Mouse (Mus musculus): Measurements from ENCODE around the gene Ccl22. TPM values are rescaled to one million over a fixed set of nuclear protein-coding genes. Genes with fewer than 3 reads are reported as not detected.

Ccl22 gene
- polyA plus RNA-seq, 1 experiment from 2014 or later: not detected

- H3K27me3 ChIP-seq (ENCODE audit: control insufficient read depth, insufficient read depth, low read length): no peaks in the 10 kb centered on the region
- H3K4me1 ChIP-seq (ENCODE audit: control insufficient read depth in 2 of 2, insufficient read depth in 2 of 2, low read length in 2 of 2): no peaks in the 10 kb centered on the region
- H3K4me3 ChIP-seq (ENCODE audit: control insufficient read depth in 1 of 2, insufficient read depth in 1 of 2, low read depth in 1 of 2, low read length in 2 of 2): no peak overlapping the region
- no peak for ATAC-seq (ENCODE audit: insufficient number of reproducible peaks, insufficient read depth, low FRiP score, low read depth)
- no peak overlapping the region for H3K27ac ChIP-seq (replicated peaks in 1 of 2; ENCODE audit: control insufficient read depth in 1 of 2, insufficient read depth in 1 of 2, low read depth in 2 of 2, low read length in 2 of 2)
- H3K4me2 ChIP-seq (ENCODE audit: low read length): no peak overlapping the region
- H3K9me3 ChIP-seq (ENCODE audit: control insufficient read depth, low read length): no peaks in the 10 kb centered on the region
- 72% methylated on average over 8 of the region's 8 CpGs for WGBS
- H3K9ac ChIP-seq (ENCODE audit: low read length): no peak overlapping the region
- H3K36me3 ChIP-seq (ENCODE audit: control insufficient read depth, insufficient read depth, low read length): no peaks in the 10 kb centered on the region
Observed at GRCm38 (mm10) chr8:94746832-94747231, 1.4 kb downstream of the Ccl22 start.

DNA sequence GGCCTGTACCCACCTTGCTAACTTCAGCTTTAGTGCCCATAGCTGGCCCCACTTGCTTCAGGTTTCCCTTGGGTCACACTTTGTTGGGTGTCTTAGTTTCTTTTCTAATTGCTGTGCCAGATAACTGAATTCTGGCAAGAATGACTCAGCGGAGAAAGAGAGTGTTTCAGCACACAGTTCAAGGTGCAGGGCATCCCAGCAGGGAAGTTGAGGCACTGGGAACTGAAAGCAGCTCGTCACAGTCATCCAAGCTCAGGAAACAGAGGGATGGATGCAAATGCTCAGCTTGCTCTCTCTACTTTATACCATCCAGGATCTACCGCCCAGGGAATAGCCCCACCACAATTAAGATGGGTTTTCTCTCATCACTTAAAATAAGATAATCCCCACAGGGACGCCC is 3.0 kb downstream of the Ccl22 start:
- 50% methylated on average over 4 of the region's 4 CpGs for WGBS
- no peaks in the 10 kb centered on the region for H3K4me1 ChIP-seq (ENCODE audit: control insufficient read depth in 2 of 2, insufficient read depth in 2 of 2, low read length in 2 of 2)
- H3K36me3 ChIP-seq (ENCODE audit: control insufficient read depth, insufficient read depth, low read length): no peaks in the 10 kb centered on the region
- H3K27me3 ChIP-seq (ENCODE audit: control insufficient read depth, insufficient read depth, low read length): no peaks in the 10 kb centered on the region
- no peak overlapping the region for H3K4me3 ChIP-seq (ENCODE audit: control insufficient read depth in 1 of 2, insufficient read depth in 1 of 2, low read depth in 1 of 2, low read length in 2 of 2)
- H3K9me3 ChIP-seq (ENCODE audit: control insufficient read depth, low read length): no peaks in the 10 kb centered on the region
- no peak overlapping the region for H3K4me2 ChIP-seq (ENCODE audit: low read length)
- no peak overlapping the region for H3K9ac ChIP-seq (ENCODE audit: low read length)
- no peak for ATAC-seq (ENCODE audit: insufficient number of reproducible peaks, insufficient read depth, low FRiP score, low read depth)
- no peak overlapping the region for H3K27ac ChIP-seq (replicated peaks in 1 of 2; ENCODE audit: control insufficient read depth in 1 of 2, insufficient read depth in 1 of 2, low read depth in 2 of 2, low read length in 2 of 2)

DNA sequence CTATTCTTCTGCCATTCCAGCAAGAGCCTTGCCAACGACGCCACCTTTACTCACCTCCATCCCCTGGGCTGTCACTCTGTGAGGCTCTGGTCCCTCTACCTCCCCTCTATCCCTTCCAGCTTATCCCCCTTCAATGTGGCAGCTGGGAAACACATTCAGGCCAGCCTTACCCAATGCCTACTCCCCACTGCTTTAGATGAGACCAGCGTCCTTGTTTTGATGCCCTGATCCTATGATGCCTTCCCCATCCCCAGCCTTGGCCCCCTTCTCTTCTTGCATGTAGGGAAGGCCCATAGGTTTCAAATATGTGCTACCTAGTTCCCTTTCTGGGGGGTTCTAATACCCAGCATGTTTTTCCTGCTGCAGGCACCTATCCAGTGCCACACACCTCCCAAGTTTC is 4.6 kb downstream of the Ccl22 start:
- no peak overlapping the region for H3K4me2 ChIP-seq (ENCODE audit: low read length)
- H3K27me3 ChIP-seq (ENCODE audit: control insufficient read depth, insufficient read depth, low read length): no peaks in the 10 kb centered on the region
- no peaks in the 10 kb centered on the region for H3K4me1 ChIP-seq (ENCODE audit: control insufficient read depth in 2 of 2, insufficient read depth in 2 of 2, low read length in 2 of 2)
- H3K9me3 ChIP-seq (ENCODE audit: control insufficient read depth, low read length): no peaks in the 10 kb centered on the region
- no peak overlapping the region for H3K9ac ChIP-seq (ENCODE audit: low read length)
- WGBS: 77% methylated on average over 3 of the region's 3 CpGs
- ATAC-seq (ENCODE audit: insufficient number of reproducible peaks, insufficient read depth, low FRiP score, low read depth): no peak
- H3K36me3 ChIP-seq (ENCODE audit: control insufficient read depth, insufficient read depth, low read length): no peaks in the 10 kb centered on the region
- H3K27ac ChIP-seq (replicated peaks in 1 of 2; ENCODE audit: control insufficient read depth in 1 of 2, insufficient read depth in 1 of 2, low read depth in 2 of 2, low read length in 2 of 2): no peak overlapping the region
- H3K4me3 ChIP-seq (ENCODE audit: control insufficient read depth in 1 of 2, insufficient read depth in 1 of 2, low read depth in 1 of 2, low read length in 2 of 2): no peak overlapping the region

DNA sequence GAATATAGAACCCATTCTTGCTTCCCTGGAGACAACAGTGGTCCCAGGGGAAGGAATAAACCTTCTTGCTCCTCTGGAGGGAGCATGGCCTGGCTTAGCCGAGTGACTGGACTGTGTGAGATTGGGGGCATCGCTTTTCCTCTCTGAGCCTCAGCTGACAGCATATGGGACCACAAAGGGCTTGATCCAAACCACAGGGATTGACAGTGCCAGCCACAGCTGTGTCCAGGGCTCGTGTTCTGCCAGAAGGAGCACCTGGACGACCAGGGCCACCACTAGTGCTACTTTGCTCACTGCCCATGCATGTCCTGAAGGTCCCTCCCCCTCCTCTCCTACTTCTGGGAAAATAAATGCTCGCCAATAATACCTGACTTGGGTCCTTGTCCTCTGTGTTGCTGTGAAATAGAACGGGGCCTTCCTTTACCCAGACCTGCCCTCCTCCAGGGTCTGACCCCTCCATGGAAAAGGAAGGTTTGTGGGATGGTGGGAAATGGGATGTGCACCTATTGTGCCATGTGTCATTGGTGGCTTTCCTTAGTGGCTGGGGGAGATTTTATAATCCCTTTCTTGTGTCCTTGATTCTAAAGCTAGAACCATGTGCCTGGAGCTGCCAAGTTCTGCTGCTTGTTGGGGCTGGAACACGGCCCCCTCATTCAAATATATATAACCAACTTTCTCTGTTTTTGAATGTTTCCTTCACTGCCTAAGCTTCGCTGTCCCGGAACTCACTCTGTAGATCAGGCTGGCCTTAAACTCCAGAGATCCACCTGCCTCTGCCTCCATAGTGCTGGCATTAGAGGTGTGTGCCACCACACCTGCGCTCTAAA is 5.8 kb downstream of the Ccl22 start:
- Histone ChIP-seq H3K9ac (ENCODE audit: low read length) (no peak overlapping the region), H3K4me1 (ENCODE audit: control insufficient read depth in 2 of 2, insufficient read depth in 2 of 2, low read length in 2 of 2) (no peaks in the 10 kb centered on the region), H3K27me3 (ENCODE audit: control insufficient read depth, insufficient read depth, low read length) (0 out of 2 replicates have a peak, but pooled peaks cover 4% of the 10 kb centered on the region), H3K27ac (replicated peaks in 1 of 2; ENCODE audit: control insufficient read depth in 1 of 2, insufficient read depth in 1 of 2, low read depth in 2 of 2, low read length in 2 of 2) (no peak overlapping the region), H3K4me3 (ENCODE audit: control insufficient read depth in 1 of 2, insufficient read depth in 1 of 2, low read depth in 1 of 2, low read length in 2 of 2) (no peak overlapping the region), H3K4me2 (ENCODE audit: low read length) (no peak overlapping the region), H3K36me3 (ENCODE audit: control insufficient read depth, insufficient read depth, low read length) (no peaks in the 10 kb centered on the region), H3K9me3 (ENCODE audit: control insufficient read depth, low read length) (no peaks in the 10 kb centered on the region)
- WGBS: 74% methylated on average over 10 of the region's 10 CpGs
- no peak for ATAC-seq (ENCODE audit: insufficient number of reproducible peaks, insufficient read depth, low FRiP score, low read depth)

DNA sequence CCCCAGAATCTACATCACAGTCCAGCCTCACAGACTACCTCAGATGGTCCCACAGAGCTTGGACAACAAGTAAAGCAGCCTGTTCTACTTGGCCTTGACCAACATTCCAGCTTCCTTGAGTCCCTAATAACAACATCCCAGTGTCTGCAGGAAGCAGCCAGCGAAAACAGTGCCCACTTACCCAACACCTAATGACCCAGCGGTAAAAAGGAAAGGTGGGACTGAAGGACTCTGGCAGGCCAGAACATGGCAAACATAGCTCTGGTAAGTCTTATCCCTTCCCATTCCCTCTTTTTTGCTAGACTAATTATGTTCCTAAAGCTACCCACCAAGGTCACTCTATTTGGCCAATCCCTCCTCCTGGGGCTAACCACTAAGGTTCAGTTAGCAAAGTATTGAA is 8.6 kb downstream of the Ccl22 start:
- Histone ChIP-seq H3K9ac (ENCODE audit: low read length) (no peak overlapping the region), H3K27ac (replicated peaks in 1 of 2; ENCODE audit: control insufficient read depth in 1 of 2, insufficient read depth in 1 of 2, low read depth in 2 of 2, low read length in 2 of 2) (no peak overlapping the region), H3K9me3 (ENCODE audit: control insufficient read depth, low read length) (no peaks in the 10 kb centered on the region), H3K36me3 (ENCODE audit: control insufficient read depth, insufficient read depth, low read length) (no peaks in the 10 kb centered on the region), H3K4me3 (ENCODE audit: control insufficient read depth in 1 of 2, insufficient read depth in 1 of 2, low read depth in 1 of 2, low read length in 2 of 2) (no peak overlapping the region), H3K4me1 (ENCODE audit: control insufficient read depth in 2 of 2, insufficient read depth in 2 of 2, low read length in 2 of 2) (no peaks in the 10 kb centered on the region), H3K4me2 (ENCODE audit: low read length) (no peak overlapping the region), H3K27me3 (ENCODE audit: control insufficient read depth, insufficient read depth, low read length) (0 out of 2 replicates have a peak, but pooled peaks cover 5% of the 10 kb centered on the region)
- WGBS: 81% methylated on average over 2 of the region's 2 CpGs
- ATAC-seq (ENCODE audit: insufficient number of reproducible peaks, insufficient read depth, low FRiP score, low read depth): no peak

DNA sequence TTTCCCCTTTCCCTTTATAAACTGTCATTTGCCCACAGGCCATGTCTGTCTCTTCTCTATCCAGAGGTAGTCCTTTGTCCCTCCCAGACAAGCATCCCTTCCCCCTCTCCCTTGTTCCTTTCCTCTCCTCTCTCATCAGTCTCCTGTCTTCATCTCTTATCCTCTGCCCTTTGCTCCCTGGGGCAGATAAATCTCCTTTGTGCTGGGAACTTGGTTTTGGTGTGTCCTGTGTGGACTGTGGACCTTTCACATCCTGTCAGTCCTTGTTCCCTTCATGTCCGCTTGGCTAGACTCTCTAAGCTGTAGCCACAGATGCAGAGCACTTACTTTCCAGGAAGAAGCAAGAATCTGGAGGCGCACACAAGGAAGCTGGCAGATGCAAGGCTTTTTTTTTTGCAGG is 9.1 kb downstream of the Ccl22 start:
- H3K4me1 ChIP-seq (ENCODE audit: control insufficient read depth in 2 of 2, insufficient read depth in 2 of 2, low read length in 2 of 2): no peaks in the 10 kb centered on the region
- no peak overlapping the region for H3K4me2 ChIP-seq (ENCODE audit: low read length)
- H3K9me3 ChIP-seq (ENCODE audit: control insufficient read depth, low read length): no peaks in the 10 kb centered on the region
- 0 out of 2 replicates have a peak, but pooled peaks cover 5% of the 10 kb centered on the region for H3K27me3 ChIP-seq (ENCODE audit: control insufficient read depth, insufficient read depth, low read length)
- no peak overlapping the region for H3K4me3 ChIP-seq (ENCODE audit: control insufficient read depth in 1 of 2, insufficient read depth in 1 of 2, low read depth in 1 of 2, low read length in 2 of 2)
- no peak overlapping the region for H3K9ac ChIP-seq (ENCODE audit: low read length)
- no peaks in the 10 kb centered on the region for H3K36me3 ChIP-seq (ENCODE audit: control insufficient read depth, insufficient read depth, low read length)
- 63% methylated on average over 2 of the region's 2 CpGs for WGBS
- no peak overlapping the region for H3K27ac ChIP-seq (replicated peaks in 1 of 2; ENCODE audit: control insufficient read depth in 1 of 2, insufficient read depth in 1 of 2, low read depth in 2 of 2, low read length in 2 of 2)
- no peak for ATAC-seq (ENCODE audit: insufficient number of reproducible peaks, insufficient read depth, low FRiP score, low read depth)

DNA sequence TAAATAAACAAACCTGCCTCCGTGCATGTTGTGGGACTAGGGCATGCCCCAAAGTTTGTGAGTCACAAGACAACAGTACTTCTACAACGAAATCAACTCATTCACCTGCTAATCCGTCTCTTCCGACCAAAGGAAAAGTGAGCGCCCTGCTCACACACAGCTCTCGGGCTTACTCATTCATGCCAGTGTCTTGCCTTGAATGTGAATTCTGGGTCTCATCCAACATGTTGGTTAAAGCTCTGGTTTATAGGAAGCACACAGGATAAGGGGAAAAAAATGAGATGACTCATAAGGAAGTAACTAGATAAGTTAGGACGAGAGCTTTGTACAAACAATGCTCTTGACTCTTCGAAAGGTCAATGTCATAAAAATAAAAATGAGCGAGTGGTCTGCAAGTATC is 21.6 kb downstream of the Ccl22 start:
- H3K27me3 ChIP-seq (ENCODE audit: control insufficient read depth, insufficient read depth, low read length): peaks cover 17% of the 10 kb centered on the region
- ATAC-seq (ENCODE audit: insufficient number of reproducible peaks, insufficient read depth, low FRiP score, low read depth): no peak
- 50% methylated on average over 9 of the region's 9 CpGs for WGBS
- H3K27ac ChIP-seq (replicated peaks in 1 of 2; ENCODE audit: control insufficient read depth in 1 of 2, insufficient read depth in 1 of 2, low read depth in 2 of 2, low read length in 2 of 2): no peak overlapping the region
- H3K4me2 ChIP-seq (ENCODE audit: low read length): no peak overlapping the region
- no peak overlapping the region for H3K4me3 ChIP-seq (ENCODE audit: control insufficient read depth in 1 of 2, insufficient read depth in 1 of 2, low read depth in 1 of 2, low read length in 2 of 2)
- no peaks in the 10 kb centered on the region for H3K36me3 ChIP-seq (ENCODE audit: control insufficient read depth, insufficient read depth, low read length)
- no peaks in the 10 kb centered on the region for H3K9me3 ChIP-seq (ENCODE audit: control insufficient read depth, low read length)
- H3K4me1 ChIP-seq (ENCODE audit: control insufficient read depth in 2 of 2, insufficient read depth in 2 of 2, low read length in 2 of 2): peaks cover 4 to 5% of the 10 kb centered on the region in 2 experiments; a peak in 2 of 4 replicates
- no peak overlapping the region for H3K9ac ChIP-seq (ENCODE audit: low read length)

GRCm38 (mm10) chr8:94770945-94771344 is 25.6 kb downstream of the Ccl22 start:
- no peak overlapping the region for H3K4me3 ChIP-seq (ENCODE audit: control insufficient read depth in 1 of 2, insufficient read depth in 1 of 2, low read depth in 1 of 2, low read length in 2 of 2)
- H3K27me3 ChIP-seq (ENCODE audit: control insufficient read depth, insufficient read depth, low read length): peaks cover 25% of the 10 kb centered on the region
- WGBS: 38% methylated on average over 6 of the region's 6 CpGs
- no peak for ATAC-seq (ENCODE audit: insufficient number of reproducible peaks, insufficient read depth, low FRiP score, low read depth)
- H3K36me3 ChIP-seq (ENCODE audit: control insufficient read depth, insufficient read depth, low read length): no peaks in the 10 kb centered on the region
- no peak overlapping the region for H3K4me2 ChIP-seq (ENCODE audit: low read length)
- no peaks in the 10 kb centered on the region for H3K9me3 ChIP-seq (ENCODE audit: control insufficient read depth, low read length)
- H3K9ac ChIP-seq (ENCODE audit: low read length): no peak overlapping the region
- no peak overlapping the region for H3K27ac ChIP-seq (replicated peaks in 1 of 2; ENCODE audit: control insufficient read depth in 1 of 2, insufficient read depth in 1 of 2, low read depth in 2 of 2, low read length in 2 of 2)
- peaks cover 12 to 16% of the 10 kb centered on the region in 2 experiments for H3K4me1 ChIP-seq (ENCODE audit: control insufficient read depth in 2 of 2, insufficient read depth in 2 of 2, low read length in 2 of 2)
